Mouse (Mus musculus) erythroblast, embryonic 14.5 days (primary cell): ENCODE results near the gene Cds1.

ENCODE experiments used
- GATA1 ChIP-seq: IDR thresholded peaks from 2 replicates; pipeline ENCODE4 v1.6.1; 2012; ENCODE audit warnings: low read length, inconsistent platforms, mixed read lengths
- TAL1 ChIP-seq: IDR thresholded peaks from 3 replicates; pipeline ENCODE4 v1.6.1; 2012; ENCODE audit warnings: low read length, inconsistent platforms, mixed read lengths

DNA sequence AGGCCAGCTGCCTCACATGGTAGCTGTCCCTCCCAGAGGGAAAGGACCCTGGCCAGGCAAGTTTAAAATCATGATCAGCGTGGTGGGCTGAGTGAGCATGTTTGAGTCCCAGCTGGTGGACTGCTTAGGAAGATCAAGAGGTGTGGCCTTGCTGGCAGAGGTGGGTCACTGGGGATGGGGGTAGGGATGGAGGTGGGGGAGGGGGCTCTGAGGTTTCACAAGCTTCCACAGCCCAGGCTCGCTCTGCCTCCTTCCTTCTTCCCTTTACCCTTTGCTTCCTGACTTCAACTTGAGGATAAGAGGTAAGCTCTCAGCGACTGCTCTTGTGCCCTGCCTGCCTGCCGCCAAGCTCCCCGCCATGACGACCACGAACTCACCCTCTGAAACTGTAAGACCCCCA lies 82.4 kb downstream of the Cds1 start:
- TF ChIP-seq TAL1 (no peak), GATA1 (no peak)
